Mouse (Mus musculus) brown adipose tissue, adult 24 weeks (tissue): ENCODE results near the gene Mrpl2. TPM values are rescaled to one million over a fixed set of nuclear protein-coding genes. Genes with fewer than 3 reads are reported as not detected.

Source experiments
- H3K27ac ChIP-seq: fragments of 200-500 bp; replicated peaks from 2 replicates; pipeline ENCODE4 v1.5.1; 2012; ENCODE audit warnings: low read depth, mild to moderate bottlenecking, low read length
- H3K4me1 ChIP-seq: fragments of 200-500 bp; 2 replicates; pipeline ENCODE4 v1.6.1; 2012; ENCODE audit warnings: low read length, mixed read lengths; ENCODE audit not compliant: control insufficient read depth, insufficient read depth, insufficient read length
- H3K4me3 ChIP-seq: fragments of 200-500 bp; 2 replicates; pipeline ENCODE4 v1.5.1; 2012; ENCODE audit warnings: low read depth, mild to moderate bottlenecking, low read length, moderate library complexity; ENCODE audit not compliant: insufficient read depth
- polyA plus RNA-seq: library from polyadenylated mRNA; stranded (reverse); fragments of >200 nt; gene quantifications from 2 replicates; pipeline ENCODE4 v1.2.4, GENCODE M21; 2012; ENCODE audit not compliant: missing spikeins, insufficient read depth, insufficient read length

The Mrpl2 gene
- polyA plus RNA-seq, 1 experiment: 118 TPM

DNA sequence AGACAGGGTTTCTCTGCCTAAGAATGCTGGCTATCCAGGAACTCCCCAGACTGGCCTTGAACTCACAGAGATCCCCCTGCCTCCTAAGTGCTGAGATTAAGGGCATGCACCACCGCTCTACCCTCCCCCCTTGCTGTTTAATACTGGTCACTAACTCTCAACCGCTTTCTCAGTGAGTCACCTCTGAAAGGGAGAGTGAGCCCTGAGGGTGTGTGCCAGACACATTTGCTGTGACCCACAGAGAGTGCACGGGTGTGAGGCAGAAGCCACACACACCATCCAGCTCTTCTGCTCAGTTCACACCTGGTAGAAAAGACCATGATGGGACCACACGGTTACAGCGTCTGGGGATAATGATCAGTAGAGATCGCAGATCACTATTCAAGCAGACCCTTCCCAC is 52.5 kb downstream of the Mrpl2 start:
- H3K4me1 ChIP-seq: peaks cover 10% of the 10 kb centered on the region
- H3K4me3 ChIP-seq: no peak overlapping the region
- no peak overlapping the region for H3K27ac ChIP-seq

DNA sequence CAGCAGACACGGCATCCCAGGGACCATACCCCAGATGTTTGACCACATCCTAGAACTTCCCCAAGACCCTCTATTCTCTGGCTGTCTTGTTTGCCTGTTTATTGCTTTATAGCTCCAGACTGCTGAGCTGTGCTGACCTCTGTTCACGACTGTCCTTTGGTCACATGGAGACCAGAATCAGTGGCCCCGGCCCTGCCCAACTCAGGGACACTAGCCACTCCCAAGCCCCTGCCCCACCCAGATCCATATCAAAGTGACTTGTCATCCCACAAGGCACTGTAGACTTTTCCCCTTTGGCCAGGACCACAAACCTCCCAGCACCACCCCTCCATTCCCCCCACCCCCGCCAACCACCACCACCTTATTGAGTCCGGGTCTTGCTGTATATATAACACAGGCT is 53.2 kb downstream of the Mrpl2 start:
- Histone ChIP-seq H3K4me1 (peaks cover 16% of the 10 kb centered on the region), H3K27ac (no peak overlapping the region), H3K4me3 (no peak overlapping the region)

Other genes with a start within 250 kb of the Mrpl2 start
- gene Crip3, start 217.3 kb upstream of the Mrpl2 start, polyA plus RNA-seq: not detected in 2 replicates
- gene Slc22a7, start 207.8 kb upstream of the Mrpl2 start, polyA plus RNA-seq: not detected in 2 replicates
- gene Ttbk1, start 158.6 kb upstream of the Mrpl2 start, polyA plus RNA-seq: not detected in 2 replicates
- gene Dnph1, start 149.5 kb upstream of the Mrpl2 start, polyA plus RNA-seq: 0.87 TPM in 1 of 2 replicates, not detected in the other
- 11.6 and 14.5 TPM in 2 replicates for gene Cul9, start 99.8 kb upstream of the Mrpl2 start, polyA plus RNA-seq
- gene Srf, start 90.1 kb upstream of the Mrpl2 start, polyA plus RNA-seq: 17.6 and 19.1 TPM in 2 replicates
- 0.42 TPM in 1 of 2 replicates, not detected in the other for gene Ptk7, start 16.7 kb upstream of the Mrpl2 start, polyA plus RNA-seq
- 15.7 and 15.9 TPM in 2 replicates for gene Klc4, start 207 bp upstream of the Mrpl2 start, polyA plus RNA-seq
- gene Cul7, start 4.1 kb downstream of the Mrpl2 start, polyA plus RNA-seq: 8.9 and 13.8 TPM in 2 replicates
- gene Rrp36, start 28.1 kb downstream of the Mrpl2 start, polyA plus RNA-seq: 19.7 and 20.6 TPM in 2 replicates
- 121 and 148 TPM in 2 replicates for gene Mea1, start 32.6 kb downstream of the Mrpl2 start, polyA plus RNA-seq
- gene Klhdc3, start 34.7 kb downstream of the Mrpl2 start, polyA plus RNA-seq: 24.2 and 24.8 TPM in 2 replicates
- gene Ppp2r5d, start 58.9 kb downstream of the Mrpl2 start, polyA plus RNA-seq: 33.3 and 37.8 TPM in 2 replicates
- 42.3 and 56.0 TPM in 2 replicates for gene Pex6, start 65.2 kb downstream of the Mrpl2 start, polyA plus RNA-seq
- 4.0 TPM in 1 of 2 replicates, not detected in the other for gene Gnmt, start 82.9 kb downstream of the Mrpl2 start, polyA plus RNA-seq
- 14.2 and 16.3 TPM in 2 replicates for gene Cnpy3, start 106.0 kb downstream of the Mrpl2 start, polyA plus RNA-seq
- gene Ptcra, start 117.5 kb downstream of the Mrpl2 start, polyA plus RNA-seq: not detected in 2 replicates
- 62.8 and 70.6 TPM in 2 replicates for gene 2310039H08Rik, start 126.4 kb downstream of the Mrpl2 start, polyA plus RNA-seq
- gene Rpl7l1, start 136.4 kb downstream of the Mrpl2 start, polyA plus RNA-seq: 51.1 and 77.6 TPM in 2 replicates
- gene Bicral, start 212.3 kb downstream of the Mrpl2 start, polyA plus RNA-seq: 5.3 and 9.8 TPM in 2 replicates
- gene Tbcc, start 244.5 kb downstream of the Mrpl2 start, polyA plus RNA-seq: 10.1 TPM in 2 replicates